Mouse (Mus musculus) bone marrow, adult 2 months (tissue): ENCODE results near the gene Kdm2a. TPM values are rescaled to one million over a fixed set of nuclear protein-coding genes. Genes with fewer than 3 reads are reported as not detected.

Experiments
- H3K27ac ChIP-seq: fragments of 200-500 bp; 2 replicates; pipeline ENCODE4 v1.5.1; 2012; ENCODE audit warnings: low read depth, mild to moderate bottlenecking, control low read depth, inconsistent platforms, low read length; ENCODE audit not compliant: control insufficient read depth, poor library complexity, insufficient read depth
- H3K4me1 ChIP-seq: fragments of 200-500 bp; 2 replicates; pipeline ENCODE4 v1.6.1; 2011; ENCODE audit warnings: low read length; ENCODE audit not compliant: control insufficient read depth, insufficient read depth
- H3K4me3 ChIP-seq: fragments of 200-500 bp; replicated peaks from 2 replicates; pipeline ENCODE3; 2011; ENCODE audit warnings: mild to moderate bottlenecking, low read depth, low read length, control low read depth; ENCODE audit not compliant: control insufficient read depth
- CTCF ChIP-seq: fragments of 200-500 bp; IDR thresholded peaks from 2 replicates; pipeline ENCODE4 v1.5.1; 2011; ENCODE audit warnings: low read length, control low read depth; ENCODE audit not compliant: control insufficient read depth, insufficient read depth
- POLR2A ChIP-seq: fragments of 200-500 bp; IDR thresholded peaks from 2 replicates; pipeline ENCODE4 v1.6.1; 2011; ENCODE audit warnings: low read depth, mild to moderate bottlenecking, control low read depth, low read length, borderline replicate concordance; ENCODE audit not compliant: control insufficient read depth
- WGBS: fragments of 180-500 bp; shearing (Covaris S2); methylation state at CpG from one replicate; pipeline ENCODE4 v1.1.7; 2018; 5-methylcytosine and 5-hydroxymethylcytosine counted together
- polyA plus RNA-seq: library from polyadenylated mRNA; stranded (reverse); fragments of >200 nt; gene quantifications from 2 replicates; pipeline ENCODE4 v1.2.4, GENCODE M21; 2011; ENCODE audit warnings: low replicate concordance; ENCODE audit not compliant: missing spikeins, insufficient read depth, insufficient read length

The Kdm2a gene
- polyA plus RNA-seq, 1 experiment: 38.9 TPM

DNA sequence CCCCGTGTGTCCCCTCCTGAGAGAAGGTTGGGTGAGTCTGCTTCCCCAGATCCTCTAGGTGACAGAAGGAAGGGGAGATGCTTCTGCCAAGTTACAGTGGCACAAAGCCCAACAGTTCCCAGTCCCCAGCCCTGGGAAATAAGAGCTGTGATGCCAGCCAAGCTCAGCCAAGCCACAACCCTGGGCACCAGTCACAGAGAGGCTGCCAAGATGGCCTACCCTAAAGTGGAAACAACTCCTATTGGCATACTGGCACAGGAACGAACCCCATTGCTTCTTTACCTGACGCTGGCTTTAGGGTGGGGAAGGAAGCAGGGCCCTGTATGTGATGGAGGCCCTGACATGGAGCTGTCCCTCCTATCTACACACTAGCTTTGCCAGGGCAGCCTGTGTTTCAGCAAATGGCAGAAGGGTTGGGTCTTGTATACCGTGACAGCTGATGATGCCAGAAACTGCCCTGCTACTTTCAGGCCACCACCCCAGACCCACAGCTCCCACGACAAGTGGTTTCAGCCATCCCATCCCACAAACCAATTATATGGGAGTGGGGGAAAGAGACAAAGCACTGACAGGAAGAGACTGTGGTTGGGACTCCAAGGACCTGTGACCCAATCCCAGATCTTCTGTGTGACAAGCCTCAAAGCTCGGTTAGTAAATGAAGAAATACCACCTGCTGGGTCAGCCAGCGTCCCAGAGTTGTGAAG is 95.0 kb downstream of the Kdm2a start:
- Histone ChIP-seq H3K27ac (peak overlapping the region; percentile 94), H3K4me1 (peaks cover 15% of the 10 kb centered on the region), H3K4me3 (peak overlapping the region; percentile 75)
- 6% methylated on average over 7 of the region's 7 CpGs for WGBS
- TF ChIP-seq CTCF (no peak), POLR2A (no peak)

DNA sequence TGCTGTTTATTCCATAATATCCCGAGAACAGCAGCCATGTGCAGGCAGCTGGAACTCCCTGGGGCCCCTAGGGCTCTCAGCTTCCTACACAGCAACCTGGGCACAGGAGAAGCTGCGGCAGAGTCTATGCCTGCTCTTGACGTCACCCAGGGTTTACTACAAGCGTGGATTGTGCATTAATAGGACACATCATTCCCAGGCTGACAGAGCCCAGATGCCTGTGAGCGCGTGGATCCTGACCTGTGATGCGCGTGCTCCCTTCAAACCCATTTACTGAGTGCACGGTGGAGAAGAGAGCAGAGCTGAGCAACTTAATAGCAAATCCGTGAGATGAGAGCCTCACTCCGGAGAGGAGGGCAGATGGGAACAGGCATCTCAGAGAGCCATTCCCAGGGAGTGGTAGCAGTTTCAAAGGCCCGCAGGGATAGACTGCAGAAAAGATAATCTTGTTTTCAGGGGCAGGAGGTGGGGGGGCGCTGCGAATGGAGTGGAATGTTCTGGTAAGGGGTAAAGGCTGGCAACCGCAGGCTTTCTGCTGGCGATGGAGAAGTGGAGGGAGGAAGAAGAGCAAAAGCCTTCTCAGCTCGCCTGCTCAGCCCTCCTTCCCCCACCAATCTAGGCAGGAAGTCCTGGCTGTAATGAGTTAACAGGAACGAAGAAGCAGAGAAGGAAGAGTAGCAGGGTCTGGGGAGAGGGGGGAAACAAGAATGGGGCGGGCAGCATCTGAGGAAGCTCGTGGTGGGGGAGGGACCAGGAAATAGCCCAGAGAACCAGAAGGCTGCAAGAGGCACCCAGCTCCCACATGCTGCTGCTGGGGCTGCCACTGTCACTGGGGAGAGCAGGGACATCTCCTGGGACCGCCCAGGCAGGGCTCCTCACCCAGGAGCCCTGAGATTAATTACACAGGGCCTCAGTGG is 96.1 kb downstream of the Kdm2a start:
- Histone ChIP-seq H3K4me3 (peak overlapping the region; percentile 75), H3K4me1 (peaks cover 21% of the 10 kb centered on the region), H3K27ac (peak overlapping the region; percentile 94)
- 12% methylated on average over 21 of the region's 21 CpGs for WGBS
- no peak for TF ChIP-seq CTCF
- peak; percentile 87; the same call in 1 of the 2 replicates for TF ChIP-seq POLR2A

DNA sequence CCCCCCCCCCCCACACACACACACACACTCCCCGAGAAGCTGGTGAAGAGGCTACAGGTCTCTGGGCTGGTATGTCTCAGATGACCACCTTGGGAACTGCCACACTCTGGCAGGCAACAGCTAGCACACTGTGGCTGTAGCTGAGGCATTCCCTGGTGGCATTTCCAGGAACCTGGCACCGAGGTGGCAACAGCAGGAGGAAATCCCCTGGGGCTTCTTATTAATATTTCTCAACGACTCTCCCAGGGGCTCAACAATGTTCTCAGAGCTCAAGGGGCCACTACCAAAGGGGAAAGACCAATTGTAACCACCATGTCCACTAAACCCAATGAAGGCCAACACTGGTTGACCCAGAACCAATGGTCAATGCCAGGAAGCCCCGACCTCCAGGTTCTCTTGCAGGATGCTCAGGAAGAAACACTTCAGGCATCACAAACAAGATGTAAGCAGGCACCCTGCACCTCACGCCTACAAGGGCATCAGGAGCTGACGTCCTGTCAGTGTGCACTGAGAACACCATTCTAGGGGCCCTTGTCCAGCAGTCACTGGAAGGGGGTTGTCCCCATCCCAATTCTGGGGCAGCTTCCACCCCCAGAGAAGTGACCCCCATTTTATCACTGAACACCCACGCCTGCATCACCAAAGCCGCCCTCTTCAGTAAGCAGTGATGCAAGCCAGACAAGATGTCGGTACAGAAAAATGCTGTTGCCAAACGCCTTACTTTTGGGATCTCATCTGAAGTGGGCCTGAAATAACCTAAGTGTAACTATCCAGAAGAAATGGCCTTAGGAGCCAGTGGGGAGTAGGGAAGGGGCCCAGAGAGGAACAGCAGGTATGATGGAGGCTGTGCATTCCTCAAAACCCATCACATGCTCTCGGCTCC is 97.0 kb downstream of the Kdm2a start:
- no peak for TF ChIP-seq CTCF
- Histone ChIP-seq H3K4me3 (peak overlapping the region; percentile 22), H3K4me1 (peaks cover 25% of the 10 kb centered on the region), H3K27ac (peak overlapping the region; percentile 88)
- WGBS: 21% methylated on average over 11 of the region's 11 CpGs

DNA sequence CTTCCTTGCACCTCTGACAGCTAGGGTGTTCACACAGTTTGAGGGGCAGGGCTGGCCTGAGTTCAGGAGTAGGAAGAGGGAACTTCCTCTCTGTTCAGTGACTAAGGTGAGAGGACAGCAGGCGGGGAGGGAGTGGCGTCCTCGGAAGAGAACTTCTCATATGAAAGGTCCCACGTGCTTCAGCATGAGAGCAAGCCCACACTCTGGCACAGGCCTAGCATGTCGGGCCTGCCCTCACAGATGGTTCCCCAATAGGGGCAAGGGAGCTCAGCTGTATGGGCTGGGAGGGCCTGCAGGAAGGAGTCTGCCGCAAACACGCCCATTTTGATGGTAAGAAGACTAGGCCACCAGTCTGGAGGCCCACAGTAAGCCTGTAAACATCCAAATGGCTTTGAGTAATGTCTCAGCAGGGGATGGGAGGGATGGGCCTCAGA is 97.8 kb downstream of the Kdm2a start:
- Histone ChIP-seq H3K27ac (peak overlapping the region; percentile 88), H3K4me1 (peaks cover 29% of the 10 kb centered on the region), H3K4me3 (peak overlapping the region; percentile 16)
- peak; percentile 79; the same call in 1 of the 2 replicates for TF ChIP-seq POLR2A
- TF ChIP-seq CTCF: no peak
- 3% methylated on average over 7 of the region's 7 CpGs for WGBS

DNA sequence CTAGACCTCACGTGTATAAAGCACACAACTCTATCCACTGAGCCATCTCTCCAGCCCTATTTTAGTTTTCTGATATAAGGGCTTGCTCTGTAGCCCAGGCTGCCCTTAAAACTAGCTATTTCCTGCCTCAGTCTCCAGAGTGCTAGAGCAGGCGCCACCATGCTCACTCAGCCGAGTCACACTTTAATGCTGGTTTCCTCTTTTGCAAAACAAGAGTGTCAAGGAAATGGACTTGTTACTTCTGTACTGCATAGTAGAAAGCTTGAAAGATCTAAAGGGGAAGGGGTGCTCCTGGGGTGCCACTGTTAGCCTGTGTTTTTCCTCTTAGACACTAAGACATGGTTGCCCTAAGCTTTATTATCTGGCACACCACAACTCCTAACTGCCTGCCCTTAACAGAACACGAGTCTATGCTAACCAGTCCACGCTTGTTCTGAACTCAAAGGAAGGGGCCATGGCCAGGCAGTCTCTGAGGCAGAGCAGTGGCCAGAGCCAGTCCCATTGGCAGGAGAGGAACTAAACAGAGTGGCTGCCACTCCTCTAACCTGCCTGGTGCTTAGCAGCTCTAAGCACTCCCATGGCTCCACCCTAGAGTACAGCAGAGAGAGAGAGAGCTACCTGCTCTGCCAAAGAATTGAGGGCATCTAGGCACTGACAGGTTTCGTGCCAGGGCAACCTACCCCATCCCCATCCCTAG is 98.4 kb downstream of the Kdm2a start:
- peak overlapping the region; percentile 87 for H3K27ac ChIP-seq
- peaks cover 31% of the 10 kb centered on the region for H3K4me1 ChIP-seq
- WGBS: 10% methylated on average over 6 of the region's 6 CpGs
- H3K4me3 ChIP-seq: peak overlapping the region; percentile 16
- no peak for TF ChIP-seq CTCF
- TF ChIP-seq POLR2A: 0 out of 2 replicates have a peak, but pooled peaks have one; percentile 31

DNA sequence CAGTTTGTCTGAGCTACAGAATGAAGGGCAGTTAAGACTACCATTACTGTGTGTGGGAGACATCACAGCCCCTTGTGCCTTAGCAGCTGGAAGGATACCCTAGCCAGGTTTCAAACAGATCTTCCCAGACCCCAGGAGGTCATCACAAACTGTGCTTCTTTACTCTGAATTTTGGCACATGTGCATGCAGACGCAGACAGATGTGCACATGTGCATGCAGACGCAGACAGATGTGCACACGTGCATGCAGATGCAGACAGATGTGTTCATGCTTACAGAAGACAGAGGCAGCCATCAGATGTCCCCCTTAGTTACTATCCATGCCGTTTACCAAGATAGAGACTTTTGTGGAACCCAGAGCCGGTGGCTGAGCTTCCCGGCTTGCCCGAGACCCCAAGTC is 99.0 kb downstream of the Kdm2a start:
- peaks cover 31% of the 10 kb centered on the region for H3K4me1 ChIP-seq
- peak overlapping the region; percentile 32 for H3K4me3 ChIP-seq
- 53% methylated on average over 7 of the region's 7 CpGs for WGBS
- H3K27ac ChIP-seq: peak overlapping the region; percentile 87
- TF ChIP-seq CTCF: no peak
- TF ChIP-seq POLR2A: no peak

DNA sequence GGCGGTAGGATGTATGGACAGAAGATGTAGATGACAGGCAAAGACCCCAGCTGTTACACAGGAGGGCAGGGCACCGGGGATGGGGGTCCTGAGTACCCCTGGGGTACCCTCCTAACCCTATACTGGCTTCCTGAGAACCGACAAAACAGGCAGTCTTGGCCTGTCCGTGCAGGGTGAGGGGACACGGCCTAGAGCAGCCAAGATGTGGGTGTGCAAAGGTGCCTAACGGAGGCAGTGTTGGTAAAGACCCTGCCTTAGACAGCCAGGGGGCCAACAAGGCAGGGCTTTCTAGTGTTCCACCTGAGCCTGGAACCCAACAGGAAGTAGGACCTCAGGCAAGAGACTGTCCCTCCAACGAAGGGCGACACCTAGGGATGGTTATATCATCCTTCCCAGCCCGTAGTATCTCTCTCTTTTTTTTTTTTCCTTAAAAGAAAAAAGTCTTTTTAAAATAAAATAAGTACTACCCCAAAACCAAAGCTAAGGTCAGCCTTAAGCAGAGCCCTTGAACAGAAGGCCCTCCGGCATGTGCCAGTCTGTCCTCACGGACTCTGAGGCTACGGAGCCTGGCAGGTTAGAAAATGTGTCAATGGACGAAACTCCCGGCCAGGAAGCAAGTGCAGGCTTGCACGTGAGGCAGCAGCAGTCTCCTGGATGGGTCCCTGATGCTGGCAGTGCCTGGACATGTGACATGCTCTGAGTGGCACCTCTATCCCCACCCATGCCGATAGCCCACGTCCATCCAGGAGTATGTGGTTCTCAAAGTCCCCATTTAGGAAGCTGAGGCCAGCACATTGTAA is 99.6 kb downstream of the Kdm2a start:
- Histone ChIP-seq H3K4me1 (peaks cover 36% of the 10 kb centered on the region), H3K27ac (peak overlapping the region; percentile 87), H3K4me3 (peak overlapping the region; percentile 30)
- TF ChIP-seq CTCF (peak; percentile 25; the same call in 1 of the 2 replicates), POLR2A (no peak)
- WGBS: 42% methylated on average over 17 of the region's 17 CpGs
